Mouse (Mus musculus): Measurements from ENCODE around the gene Zfp46. TPM values are rescaled to one million over a fixed set of nuclear protein-coding genes. Genes with fewer than 3 reads are reported as not detected.

Gene Zfp46
- total and polyA plus RNA-seq, 3 experiments, result 5.9 to 6.6 TPM; not detected in 1

DNA sequence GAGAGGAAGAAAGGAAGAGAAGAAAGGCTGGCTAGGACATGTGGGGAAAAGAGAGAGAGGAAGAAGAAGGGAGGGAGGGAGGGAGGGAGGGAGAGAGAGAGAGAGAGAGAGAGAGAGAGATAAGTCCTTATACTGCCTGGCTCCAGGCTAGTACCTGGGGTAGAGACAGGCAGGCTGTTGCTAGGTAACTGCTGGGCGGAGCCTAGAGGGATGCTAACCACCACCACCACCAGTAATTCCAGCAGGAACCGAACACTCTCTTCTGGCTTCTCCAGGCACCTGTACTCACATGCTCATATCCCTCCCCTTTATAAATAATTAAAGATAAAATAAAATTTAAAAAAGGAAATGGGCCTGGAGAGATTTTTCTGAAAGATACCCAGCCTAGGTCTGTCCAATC lies 700 bp upstream of the Zfp46 start:
- Histone ChIP-seq H3K79me2 (ENCODE audit: control insufficient read depth, insufficient read depth, low read length, poor library complexity) (peaks cover 4% of the 10 kb centered on the region), H3K27me3 (ENCODE audit: control insufficient read depth in 1 of 2, insufficient read depth in 2 of 2, low read length in 2 of 2) (peaks cover 0 to 2% of the 10 kb centered on the region in 2 experiments), H3K27ac (ENCODE audit: control insufficient read depth, low read depth, low read length) (no peak overlapping the region), H3K36me3 (ENCODE audit: control insufficient read depth in 1 of 2, insufficient read depth in 2 of 2, low read length in 2 of 2) (peaks cover 2 to 10% of the 10 kb centered on the region in 2 experiments; a peak in 3 of 4 replicates), H3K4me1 (ENCODE audit: control insufficient read depth in 1 of 2, insufficient read depth in 2 of 2, low read length in 2 of 2) (peaks cover 0 to 11% of the 10 kb centered on the region in 2 experiments; a peak in 2 of 4 replicates), H3K9ac (ENCODE audit: control insufficient read depth, low read depth, low read length, poor library complexity, severe bottlenecking) (no peak overlapping the region), H3K4me3 (ENCODE audit: control insufficient read depth in 1 of 2, insufficient read depth in 1 of 2, low read depth in 2 of 2, low read length in 2 of 2) (no peak overlapping the region), H3K9me3 (replicated peaks; ENCODE audit: insufficient read depth, low read length) (no peaks in the 10 kb centered on the region)
- no peak for TF ChIP-seq EP300 (IDR thresholded peaks at IDR 0.05; ENCODE audit: low read depth in 1 of 2, low read length in 2 of 2)
- TF ChIP-seq JUND (IDR thresholded peaks at IDR 0.05; ENCODE audit: low read depth, low read length), result 0 out of 2 replicates have a peak, but pooled peaks have one; percentile 16
- DNase-seq (ENCODE audit: low read depth, low spot score), result peak; percentile 44

DNA sequence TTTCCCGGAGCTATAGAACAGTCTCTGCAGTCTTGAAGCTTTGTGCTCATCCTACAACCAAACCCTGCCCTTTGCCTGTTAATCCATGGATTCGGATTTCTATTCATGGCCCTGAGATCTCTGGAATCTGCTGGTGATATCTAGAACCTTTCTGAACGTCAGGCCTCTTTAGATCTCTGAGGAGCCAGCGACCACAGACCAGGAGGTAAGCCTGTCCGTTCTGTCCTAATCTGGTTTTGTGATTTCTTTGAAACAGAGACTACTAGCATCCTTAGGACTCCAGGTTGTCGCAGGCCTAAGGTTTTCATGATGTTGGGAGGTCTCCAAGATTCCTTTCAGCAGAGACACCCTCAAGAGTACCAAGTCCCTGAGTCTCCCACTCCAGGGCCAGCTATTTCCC lies 408 bp downstream of the Zfp46 start:
- Histone ChIP-seq H3K36me3 (ENCODE audit: control insufficient read depth in 1 of 2, insufficient read depth in 2 of 2, low read length in 2 of 2) (peaks cover 2 to 10% of the 10 kb centered on the region in 2 experiments; a peak in 3 of 4 replicates), H3K4me1 (ENCODE audit: control insufficient read depth in 1 of 2, insufficient read depth in 2 of 2, low read length in 2 of 2) (peaks cover 0 to 11% of the 10 kb centered on the region in 2 experiments; a peak in 2 of 4 replicates), H3K27me3 (ENCODE audit: control insufficient read depth in 1 of 2, insufficient read depth in 2 of 2, low read length in 2 of 2) (no peaks in the 10 kb centered on the region; a peak in 2 of 4 replicates), H3K9me3 (replicated peaks; ENCODE audit: insufficient read depth, low read length) (no peaks in the 10 kb centered on the region), H3K79me2 (ENCODE audit: control insufficient read depth, insufficient read depth, low read length, poor library complexity) (peaks cover 4% of the 10 kb centered on the region), H3K27ac (ENCODE audit: control insufficient read depth, low read depth, low read length) (peak overlapping the region; percentile 28; the same call in 1 of the 2 replicates), H3K9ac (ENCODE audit: control insufficient read depth, low read depth, low read length, poor library complexity, severe bottlenecking) (peak overlapping the region; percentile 72), H3K4me3 (ENCODE audit: control insufficient read depth in 1 of 2, insufficient read depth in 1 of 2, low read depth in 2 of 2, low read length in 2 of 2) (peak overlapping the region; percentile 76 to 95)
- DNase-seq (ENCODE audit: low read depth, low spot score), result no peak
- TF ChIP-seq NELFE (IDR thresholded peaks at IDR 0.05; ENCODE audit: low read depth, low read length) (no peak), ZMIZ1 (IDR thresholded peaks at IDR 0.05; ENCODE audit: low read depth, low read length) (peak; percentile 26; the same call in 1 of the 2 replicates), RAD21 (IDR thresholded peaks at IDR 0.05; ENCODE audit: low read depth, low read length) (no peak), MYC (IDR thresholded peaks at IDR 0.05; ENCODE audit: low read depth, low read length) (no peak), MXI1 (IDR thresholded peaks at IDR 0.05; ENCODE audit: low read depth, low read length) (no peak)

DNA sequence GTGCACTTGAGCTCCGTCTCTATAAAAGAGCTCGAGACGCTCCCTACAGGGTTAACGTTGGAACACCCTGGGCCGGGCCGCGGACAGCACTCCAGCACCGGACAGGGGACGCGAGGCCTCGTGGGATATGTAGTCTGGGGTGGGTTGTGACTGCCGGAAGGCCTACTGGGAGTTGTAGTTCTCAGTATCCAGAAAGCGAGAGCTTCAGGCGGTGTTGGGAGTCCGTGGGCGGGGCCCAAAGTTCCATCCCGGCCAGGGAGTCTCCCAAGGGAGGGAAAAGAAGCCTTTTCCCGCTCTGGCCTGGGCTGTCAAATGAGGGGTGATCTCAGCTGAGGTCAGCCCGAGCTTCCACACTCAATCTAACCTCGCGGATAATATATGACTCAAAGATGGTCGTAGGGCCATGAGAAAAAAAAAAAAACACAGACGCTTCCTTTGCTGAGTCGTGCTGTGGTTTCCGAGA lies 896 bp downstream of the Zfp46 start:
- H3K4me3 ChIP-seq (ENCODE audit: control insufficient read depth in 1 of 2, insufficient read depth in 1 of 2, low read depth in 2 of 2, low read length in 2 of 2), result peak overlapping the region; percentile 76 to 95
- peak overlapping the region; percentile 74 for H3K9ac ChIP-seq (ENCODE audit: control insufficient read depth, low read depth, low read length, poor library complexity, severe bottlenecking)
- peak overlapping the region; percentile 62 for H3K27ac ChIP-seq (ENCODE audit: control insufficient read depth, low read depth, low read length)
- peak; percentile 94 for DNase-seq (ENCODE audit: low read depth, low spot score)
- no peaks in the 10 kb centered on the region; a peak in 2 of 4 replicates for H3K27me3 ChIP-seq (ENCODE audit: control insufficient read depth in 1 of 2, insufficient read depth in 2 of 2, low read length in 2 of 2)
- H3K36me3 ChIP-seq (ENCODE audit: control insufficient read depth in 1 of 2, insufficient read depth in 2 of 2, low read length in 2 of 2), result peaks cover 2 to 10% of the 10 kb centered on the region in 2 experiments; a peak in 3 of 4 replicates
- H3K4me1 ChIP-seq (ENCODE audit: control insufficient read depth in 1 of 2, insufficient read depth in 2 of 2, low read length in 2 of 2), result peaks cover 0 to 11% of the 10 kb centered on the region in 2 experiments; a peak in 2 of 4 replicates
- no peaks in the 10 kb centered on the region for H3K9me3 ChIP-seq (replicated peaks; ENCODE audit: insufficient read depth, low read length)
- peaks cover 4% of the 10 kb centered on the region for H3K79me2 ChIP-seq (ENCODE audit: control insufficient read depth, insufficient read depth, low read length, poor library complexity)
- TF ChIP-seq USF1 (IDR thresholded peaks at IDR 0.05; ENCODE audit: low read depth, low read length) (peak; percentile 35; the same call in 1 of the 2 replicates), TCF12 (IDR thresholded peaks at IDR 0.05; ENCODE audit: low read depth, low read length) (peak; percentile 39; the same call in 1 of the 2 replicates), GABPA (IDR thresholded peaks at IDR 0.05; ENCODE audit: low read depth, low read length) (no peak), MYB (IDR thresholded peaks at IDR 0.05; ENCODE audit: low read depth, low read length) (no peak), POLR2AphosphoS5 (IDR thresholded peaks at IDR 0.05; ENCODE audit: borderline replicate concordance, low read depth, low read length) (no peak), UBTF (IDR thresholded peaks at IDR 0.05; ENCODE audit: borderline replicate concordance, insufficient read depth, low read depth, low read length) (no peak), RAD21 (IDR thresholded peaks at IDR 0.05; ENCODE audit: low read depth, low read length) (no peak), MAFK (IDR thresholded peaks at IDR 0.05; ENCODE audit: borderline replicate concordance, low read depth, low read length) (no peak), ETS1 (IDR thresholded peaks at IDR 0.05; ENCODE audit: low read depth, low read length) (no peak), ZMIZ1 (IDR thresholded peaks at IDR 0.05; ENCODE audit: low read depth, low read length) (no peak; the same call in 1 of the 2 replicates), JUND (IDR thresholded peaks at IDR 0.05; ENCODE audit: low read depth, low read length) (no peak), POLR2AphosphoS2 (IDR thresholded peaks at IDR 0.05; ENCODE audit: low read length) (no peak), SMC3 (IDR thresholded peaks at IDR 0.05; ENCODE audit: low read depth, low read length) (no peak), BHLHE40 (IDR thresholded peaks at IDR 0.05; ENCODE audit: borderline replicate concordance, low read depth, low read length) (no peak), ZKSCAN1 (IDR thresholded peaks at IDR 0.05; ENCODE audit: low read depth, low read length) (no peak), GATA1 (IDR thresholded peaks at IDR 0.05; ENCODE audit: low read depth, low read length) (no peak), USF2 (IDR thresholded peaks at IDR 0.05; ENCODE audit: borderline replicate concordance in 1 of 2, insufficient read depth in 1 of 2, low read depth in 1 of 2, low read length in 2 of 2) (no peak), MEF2A (IDR thresholded peaks at IDR 0.05; ENCODE audit: extremely low read depth, insufficient replicate concordance, low read depth, low read length, poor library complexity, severe bottlenecking) (no peak), E2F4 (IDR thresholded peaks at IDR 0.05; ENCODE audit: borderline replicate concordance, low read depth, low read length) (no peak)

All from MEL (cell line).